Mouse (Mus musculus): Measurements from ENCODE around the gene Diaph2. TPM values are rescaled to one million over a fixed set of nuclear protein-coding genes. Genes with fewer than 3 reads are reported as not detected.
"Not testable (repeated sequence)": the region's sequence is repeated elsewhere in the genome, so short reads cannot be mapped to it uniquely, and the experiment has no call there.

Gene Diaph2
- polyA plus RNA-seq, 1 experiment from 2014 or later = 7.9 TPM

GRCm38 (mm10) chrX:129925806-129926205 is 176.3 kb downstream of the Diaph2 start:
- H3K36me3 ChIP-seq (replicated peaks) = no peaks in the 10 kb centered on the region
- no peaks in the 10 kb centered on the region for H3K27me3 ChIP-seq
- H3K4me2 ChIP-seq = no peak overlapping the region
- H3K9ac ChIP-seq = no peak overlapping the region
- H3K9me3 ChIP-seq = no peaks in the 10 kb centered on the region
- no peak overlapping the region for H3K27ac ChIP-seq
- ATAC-seq (ENCODE audit: low FRiP score) = no peak
- 78% methylated on average over 2 of the region's 2 CpGs for WGBS
- no peak overlapping the region for H3K4me3 ChIP-seq (replicated peaks)
- no peaks in the 10 kb centered on the region for H3K4me1 ChIP-seq

GRCm38 (mm10) chrX:129974816-129975215 is 225.3 kb downstream of the Diaph2 start:
- H3K27ac ChIP-seq = no peak overlapping the region
- no peak for ATAC-seq (ENCODE audit: low FRiP score)
- no peak overlapping the region for H3K4me3 ChIP-seq (replicated peaks)
- no peak overlapping the region for H3K4me2 ChIP-seq
- no peaks in the 10 kb centered on the region for H3K4me1 ChIP-seq
- WGBS = 48% methylated on average over 4 of the region's 4 CpGs
- H3K27me3 ChIP-seq = no peaks in the 10 kb centered on the region
- no peak overlapping the region for H3K9ac ChIP-seq
- no peaks in the 10 kb centered on the region for H3K9me3 ChIP-seq
- no peaks in the 10 kb centered on the region for H3K36me3 ChIP-seq (replicated peaks)

GRCm38 (mm10) chrX:130008210-130008609 is 258.7 kb downstream of the Diaph2 start:
- ATAC-seq (ENCODE audit: low FRiP score) = no peak
- Histone ChIP-seq H3K4me2 (no peak overlapping the region), H3K4me3 (replicated peaks) (no peak overlapping the region), H3K9ac (no peak overlapping the region), H3K9me3 (no peaks in the 10 kb centered on the region), H3K27ac (no peak overlapping the region), H3K27me3 (no peaks in the 10 kb centered on the region), H3K36me3 (replicated peaks) (no peaks in the 10 kb centered on the region), H3K4me1 (no peaks in the 10 kb centered on the region)

GRCm38 (mm10) chrX:130019735-130020134 is 270.2 kb downstream of the Diaph2 start:
- Histone ChIP-seq H3K4me3 (replicated peaks) (no peak overlapping the region), H3K27ac (no peak overlapping the region), H3K4me2 (no peak overlapping the region), H3K36me3 (replicated peaks) (no peaks in the 10 kb centered on the region), H3K9me3 (no peaks in the 10 kb centered on the region), H3K4me1 (no peaks in the 10 kb centered on the region), H3K9ac (no peak overlapping the region), H3K27me3 (no peaks in the 10 kb centered on the region)
- no peak for ATAC-seq (ENCODE audit: low FRiP score)
- WGBS = 79% methylated on average over 1 of the region's 1 CpGs

- no peak overlapping the region for H3K4me2 ChIP-seq
- H3K27ac ChIP-seq = no peak overlapping the region
- no peaks in the 10 kb centered on the region for H3K36me3 ChIP-seq (replicated peaks)
- H3K9ac ChIP-seq = no peak overlapping the region
- no peak for ATAC-seq (ENCODE audit: low FRiP score)
- no peaks in the 10 kb centered on the region for H3K9me3 ChIP-seq
- no peaks in the 10 kb centered on the region for H3K4me1 ChIP-seq
- no peak overlapping the region for H3K4me3 ChIP-seq (replicated peaks)
- whole genome bisulfite sequencing = 53% methylated on average over 1 of the region's 1 CpGs
- H3K27me3 ChIP-seq = no peaks in the 10 kb centered on the region
Measured at GRCm38 (mm10) chrX:130044525-130044924, 295.0 kb downstream of the Diaph2 start.

GRCm38 (mm10) chrX:130149216-130149615 is 399.7 kb downstream of the Diaph2 start:
- Histone ChIP-seq H3K27ac (no peak overlapping the region), H3K4me2 (no peak overlapping the region), H3K9me3 (no peaks in the 10 kb centered on the region), H3K9ac (no peak overlapping the region), H3K4me3 (replicated peaks) (no peak overlapping the region), H3K4me1 (no peaks in the 10 kb centered on the region), H3K27me3 (no peaks in the 10 kb centered on the region), H3K36me3 (replicated peaks) (no peaks in the 10 kb centered on the region)
- ATAC-seq (ENCODE audit: low FRiP score) = no peak

GRCm38 (mm10) chrX:130152164-130152563 is 402.6 kb downstream of the Diaph2 start:
- H3K27me3 ChIP-seq = no peaks in the 10 kb centered on the region
- no peaks in the 10 kb centered on the region for H3K36me3 ChIP-seq (replicated peaks)
- H3K4me2 ChIP-seq = no peak overlapping the region
- 95% methylated on average over 1 of the region's 1 CpGs for WGBS
- H3K27ac ChIP-seq = no peak overlapping the region
- no peaks in the 10 kb centered on the region for H3K9me3 ChIP-seq
- no peak overlapping the region for H3K9ac ChIP-seq
- ATAC-seq (ENCODE audit: low FRiP score) = no peak
- no peaks in the 10 kb centered on the region for H3K4me1 ChIP-seq
- H3K4me3 ChIP-seq (replicated peaks) = no peak overlapping the region

- Histone ChIP-seq H3K27me3 (no peaks in the 10 kb centered on the region), H3K36me3 (replicated peaks) (no peaks in the 10 kb centered on the region), H3K27ac (no peak overlapping the region), H3K4me2 (no peak overlapping the region), H3K4me3 (replicated peaks) (no peak overlapping the region), H3K9me3 (no peaks in the 10 kb centered on the region), H3K4me1 (no peaks in the 10 kb centered on the region), H3K9ac (no peak overlapping the region)
- ATAC-seq (ENCODE audit: low FRiP score) = no peak
- 89% methylated on average over 2 of the region's 2 CpGs for WGBS
Measured at GRCm38 (mm10) chrX:130173126-130173525, 423.6 kb downstream of the Diaph2 start.

GRCm38 (mm10) chrX:130187891-130188290 is 438.3 kb downstream of the Diaph2 start:
- no peak overlapping the region for H3K9ac ChIP-seq
- H3K4me1 ChIP-seq = no peaks in the 10 kb centered on the region
- H3K4me2 ChIP-seq = no peak overlapping the region
- WGBS = 42% methylated on average over 1 of the region's 1 CpGs
- no peaks in the 10 kb centered on the region for H3K9me3 ChIP-seq
- H3K27ac ChIP-seq = no peak overlapping the region
- no peak for ATAC-seq (ENCODE audit: low FRiP score)
- no peaks in the 10 kb centered on the region for H3K27me3 ChIP-seq
- H3K36me3 ChIP-seq (replicated peaks) = no peaks in the 10 kb centered on the region
- no peak overlapping the region for H3K4me3 ChIP-seq (replicated peaks)

GRCm38 (mm10) chrX:130188449-130188848 is 438.9 kb downstream of the Diaph2 start:
- H3K4me2 ChIP-seq = no peak overlapping the region
- no peaks in the 10 kb centered on the region for H3K36me3 ChIP-seq (replicated peaks)
- H3K9me3 ChIP-seq = no peaks in the 10 kb centered on the region
- H3K9ac ChIP-seq = no peak overlapping the region
- ATAC-seq (ENCODE audit: low FRiP score) = no peak
- H3K27ac ChIP-seq = no peak overlapping the region
- no peaks in the 10 kb centered on the region for H3K4me1 ChIP-seq
- H3K4me3 ChIP-seq (replicated peaks) = no peak overlapping the region
- WGBS = 50% methylated on average over 2 of the region's 2 CpGs
- no peaks in the 10 kb centered on the region for H3K27me3 ChIP-seq

- no peak for ATAC-seq (ENCODE audit: low FRiP score)
- no peak overlapping the region for H3K4me3 ChIP-seq (replicated peaks)
- H3K4me2 ChIP-seq = no peak overlapping the region
- H3K9ac ChIP-seq = no peak overlapping the region
- no peaks in the 10 kb centered on the region for H3K9me3 ChIP-seq
- no peak overlapping the region for H3K27ac ChIP-seq
- H3K36me3 ChIP-seq (replicated peaks) = no peaks in the 10 kb centered on the region
- H3K27me3 ChIP-seq = no peaks in the 10 kb centered on the region
- no peaks in the 10 kb centered on the region for H3K4me1 ChIP-seq
Measured at GRCm38 (mm10) chrX:130189250-130189649, 439.7 kb downstream of the Diaph2 start.

- H3K4me1 ChIP-seq = not testable (repeated sequence)
- 77% methylated on average over 3 of the region's 3 CpGs for WGBS
Measured at GRCm38 (mm10) chrX:130197412-130197811, 447.9 kb downstream of the Diaph2 start.

GRCm38 (mm10) chrX:130205243-130205642 is 455.7 kb downstream of the Diaph2 start:
- Histone ChIP-seq H3K4me3 (replicated peaks) (no peak overlapping the region), H3K36me3 (replicated peaks) (no peaks in the 10 kb centered on the region), H3K9me3 (no peaks in the 10 kb centered on the region), H3K9ac (no peak overlapping the region), H3K27me3 (no peaks in the 10 kb centered on the region), H3K4me1 (no peaks in the 10 kb centered on the region), H3K27ac (no peak overlapping the region), H3K4me2 (no peak overlapping the region)
- 76% methylated on average over 2 of the region's 2 CpGs for WGBS
- no peak for ATAC-seq (ENCODE audit: low FRiP score)

More at GRCm38 (mm10) chrX:130197412-130197811, 447.9 kb downstream of the Diaph2 start:
- not testable (repeated sequence) for H3K27ac ChIP-seq; H3K4me3 ChIP-seq (replicated peaks); ATAC-seq (ENCODE audit: low FRiP score); H3K9me3 ChIP-seq; H3K27me3 ChIP-seq; H3K9ac ChIP-seq; H3K36me3 ChIP-seq (replicated peaks); H3K4me2 ChIP-seq

GRCm38 (mm10) chrX:130212227-130212626 is 462.7 kb downstream of the Diaph2 start:
- H3K4me2 ChIP-seq = no peak overlapping the region
- H3K4me1 ChIP-seq = no peaks in the 10 kb centered on the region
- H3K9ac ChIP-seq = no peak overlapping the region
- H3K4me3 ChIP-seq (replicated peaks) = no peak overlapping the region
- no peak overlapping the region for H3K27ac ChIP-seq
- no peaks in the 10 kb centered on the region for H3K9me3 ChIP-seq
- WGBS = 93% methylated on average over 4 of the region's 4 CpGs
- H3K36me3 ChIP-seq (replicated peaks) = no peaks in the 10 kb centered on the region
- no peak for ATAC-seq (ENCODE audit: low FRiP score)
- no peaks in the 10 kb centered on the region for H3K27me3 ChIP-seq
